Mouse (Mus musculus): ENCODE results near the gene Klhl40. TPM values are rescaled to one million over a fixed set of nuclear protein-coding genes. Genes with fewer than 3 reads are reported as not detected.

The Klhl40 gene
- polyA plus RNA-seq, 1 experiment from 2014 or later, result 1.5 TPM

GRCm38 (mm10) chr9:121772412-121772811, 5.0 kb upstream of the Klhl40 start:
- no peak overlapping the region for H3K9ac ChIP-seq (ENCODE audit: low read depth, low read length)

DNA sequence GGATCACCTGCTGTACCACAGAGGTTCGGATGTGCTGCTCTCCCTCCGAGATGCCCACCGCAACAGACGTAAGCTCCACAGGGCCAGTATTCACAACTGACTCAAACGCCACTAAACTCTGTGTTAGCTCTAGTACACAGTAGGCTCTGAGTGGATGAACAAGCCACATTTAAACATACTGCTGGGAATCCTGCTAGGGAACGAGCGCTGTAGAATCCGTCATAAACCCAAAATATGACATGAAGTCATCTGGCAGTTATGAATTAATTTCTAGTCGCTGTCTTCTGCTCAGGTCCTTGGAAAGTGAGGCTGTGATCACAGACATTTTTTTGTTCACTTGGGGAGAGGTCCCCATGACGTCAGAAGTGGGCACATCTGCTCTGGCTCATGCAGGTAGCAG, 1.5 kb upstream of the Klhl40 start:
- no peak for ATAC-seq (ENCODE audit: low read depth)
- Histone ChIP-seq H3K27ac (ENCODE audit: low read length) (no peak overlapping the region), H3K36me3 (ENCODE audit: control insufficient read depth, insufficient read depth) (no peaks in the 10 kb centered on the region), H3K4me1 (ENCODE audit: control insufficient read depth, low read depth, low read length) (no peaks in the 10 kb centered on the region), H3K9ac (ENCODE audit: low read depth, low read length) (no peak overlapping the region), H3K4me2 (ENCODE audit: low read depth, low read length) (no peak overlapping the region), H3K4me3 (ENCODE audit: low read depth, low read length) (no peak overlapping the region), H3K27me3 (ENCODE audit: control insufficient read depth, insufficient read depth, low read depth, low read length) (peaks cover 27% of the 10 kb centered on the region), H3K9me3 (replicated peaks; ENCODE audit: control insufficient read depth, low read length) (no peaks in the 10 kb centered on the region)
- 66% methylated on average over 10 of the region's 10 CpGs for WGBS (ENCODE audit: insufficient replicate concordance)

More at GRCm38 (mm10) chr9:121772412-121772811, 5.0 kb upstream of the Klhl40 start:
- 41% methylated on average over 5 of the region's 5 CpGs for WGBS (ENCODE audit: insufficient replicate concordance)
- H3K9me3 ChIP-seq (replicated peaks; ENCODE audit: control insufficient read depth, low read length), result no peaks in the 10 kb centered on the region
- no peak overlapping the region for H3K4me2 ChIP-seq (ENCODE audit: low read depth, low read length)
- peaks cover 8% of the 10 kb centered on the region for H3K27me3 ChIP-seq (ENCODE audit: control insufficient read depth, insufficient read depth, low read depth, low read length)
- no peak overlapping the region for H3K4me3 ChIP-seq (ENCODE audit: low read depth, low read length)
- no peak overlapping the region for H3K27ac ChIP-seq (ENCODE audit: low read length)
- H3K36me3 ChIP-seq (ENCODE audit: control insufficient read depth, insufficient read depth), result no peaks in the 10 kb centered on the region
- H3K4me1 ChIP-seq (ENCODE audit: control insufficient read depth, low read depth, low read length), result no peaks in the 10 kb centered on the region
- no peak for ATAC-seq (ENCODE audit: low read depth)

DNA sequence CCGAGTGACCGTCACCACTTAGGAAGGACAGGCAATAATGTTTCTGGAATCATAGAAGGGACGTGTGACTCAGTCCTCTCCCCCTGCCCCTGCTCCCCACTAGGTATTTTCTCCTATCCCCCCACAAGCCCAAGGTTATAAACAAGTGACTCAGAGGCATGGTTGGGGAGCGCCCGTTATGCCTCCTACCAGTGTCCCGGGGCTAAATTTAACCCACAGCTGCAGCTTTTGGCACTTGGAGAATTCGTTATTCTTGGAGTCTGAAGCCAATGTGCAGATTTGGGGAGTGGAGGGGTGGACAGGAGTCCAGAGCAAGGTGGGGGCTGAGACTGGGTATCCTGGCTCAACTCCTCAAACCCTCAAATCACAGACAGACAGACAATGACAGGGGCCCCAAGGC, 896 bp upstream of the Klhl40 start:
- no peak for ATAC-seq (ENCODE audit: low read depth)
- H3K4me2 ChIP-seq (ENCODE audit: low read depth, low read length), result no peak overlapping the region
- H3K36me3 ChIP-seq (ENCODE audit: control insufficient read depth, insufficient read depth), result no peaks in the 10 kb centered on the region
- H3K9ac ChIP-seq (ENCODE audit: low read depth, low read length), result no peak overlapping the region
- H3K9me3 ChIP-seq (replicated peaks; ENCODE audit: control insufficient read depth, low read length), result no peaks in the 10 kb centered on the region
- no peak overlapping the region for H3K27ac ChIP-seq (ENCODE audit: low read length)
- WGBS (ENCODE audit: insufficient replicate concordance), result 61% methylated on average over 7 of the region's 7 CpGs
- no peaks in the 10 kb centered on the region for H3K4me1 ChIP-seq (ENCODE audit: control insufficient read depth, low read depth, low read length)
- no peak overlapping the region for H3K4me3 ChIP-seq (ENCODE audit: low read depth, low read length)
- peaks cover 27% of the 10 kb centered on the region for H3K27me3 ChIP-seq (ENCODE audit: control insufficient read depth, insufficient read depth, low read depth, low read length)

DNA sequence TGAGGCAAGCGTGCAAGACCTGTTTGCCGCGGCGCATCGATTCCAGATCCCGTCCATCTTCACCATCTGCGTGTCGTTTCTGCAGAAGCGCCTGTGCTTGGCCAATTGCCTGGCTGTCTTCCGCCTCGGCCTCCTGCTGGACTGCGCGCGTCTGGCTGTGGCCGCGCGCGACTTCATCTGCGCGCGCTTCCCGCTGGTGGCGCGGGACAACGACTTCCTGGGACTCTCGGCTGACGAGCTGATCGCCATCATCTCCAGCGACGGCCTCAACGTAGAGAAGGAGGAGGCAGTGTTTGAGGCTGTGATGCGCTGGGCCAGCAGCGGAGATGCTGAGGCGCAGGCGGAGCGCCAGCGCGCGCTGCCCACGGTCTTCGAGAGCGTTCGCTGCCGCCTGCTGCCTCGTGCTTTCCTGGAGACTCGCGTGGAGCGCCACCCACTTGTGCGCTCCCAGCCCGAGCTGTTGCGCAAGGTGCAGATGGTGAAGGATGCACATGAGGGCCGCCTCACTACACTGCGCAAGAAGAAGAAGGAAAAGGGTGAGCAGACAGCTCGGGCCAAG, 738 bp downstream of the Klhl40 start:
- 11% methylated on average over 54 of the region's 54 CpGs for WGBS (ENCODE audit: insufficient replicate concordance)
- Histone ChIP-seq H3K9ac (ENCODE audit: low read depth, low read length) (no peak overlapping the region), H3K27me3 (ENCODE audit: control insufficient read depth, insufficient read depth, low read depth, low read length) (peaks cover 27% of the 10 kb centered on the region), H3K4me1 (ENCODE audit: control insufficient read depth, low read depth, low read length) (no peaks in the 10 kb centered on the region), H3K27ac (ENCODE audit: low read length) (no peak overlapping the region), H3K4me3 (ENCODE audit: low read depth, low read length) (no peak overlapping the region), H3K4me2 (ENCODE audit: low read depth, low read length) (no peak overlapping the region), H3K9me3 (replicated peaks; ENCODE audit: control insufficient read depth, low read length) (no peaks in the 10 kb centered on the region), H3K36me3 (ENCODE audit: control insufficient read depth, insufficient read depth) (no peaks in the 10 kb centered on the region)
- no peak for ATAC-seq (ENCODE audit: low read depth)

DNA sequence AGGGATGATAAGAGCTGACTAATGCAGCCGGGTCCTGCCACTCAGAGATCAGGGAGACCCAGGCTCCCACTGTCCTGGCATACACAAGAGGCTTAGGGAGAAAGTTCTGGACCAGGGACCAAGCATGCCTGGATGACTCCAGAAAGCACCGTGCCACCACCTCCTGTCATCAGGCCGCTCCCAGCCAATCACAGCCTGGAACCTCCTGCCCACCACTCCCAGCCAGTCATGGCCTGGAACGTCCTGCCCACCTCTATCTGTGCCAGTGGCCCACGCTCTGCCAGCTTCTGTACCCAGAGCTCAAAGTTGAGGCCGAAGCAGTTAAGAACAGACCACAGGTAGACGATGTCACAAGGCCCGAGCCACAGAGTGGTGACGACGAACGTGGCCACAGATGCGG, 7.4 kb downstream of the Klhl40 start:
- Histone ChIP-seq H3K36me3 (ENCODE audit: control insufficient read depth, insufficient read depth) (no peaks in the 10 kb centered on the region), H3K4me1 (ENCODE audit: control insufficient read depth, low read depth, low read length) (no peaks in the 10 kb centered on the region), H3K9ac (ENCODE audit: low read depth, low read length) (no peak overlapping the region), H3K4me2 (ENCODE audit: low read depth, low read length) (no peak overlapping the region), H3K27me3 (ENCODE audit: control insufficient read depth, insufficient read depth, low read depth, low read length) (no peaks in the 10 kb centered on the region), H3K4me3 (ENCODE audit: low read depth, low read length) (no peak overlapping the region), H3K27ac (ENCODE audit: low read length) (no peak overlapping the region), H3K9me3 (replicated peaks; ENCODE audit: control insufficient read depth, low read length) (no peaks in the 10 kb centered on the region)
- ATAC-seq (ENCODE audit: low read depth), result no peak
- WGBS (ENCODE audit: insufficient replicate concordance), result 68% methylated on average over 12 of the region's 12 CpGs

GRCm38 (mm10) chr9:121785261-121785660, 7.9 kb downstream of the Klhl40 start:
- no peak overlapping the region for H3K27ac ChIP-seq (ENCODE audit: low read length)
- no peaks in the 10 kb centered on the region for H3K4me1 ChIP-seq (ENCODE audit: control insufficient read depth, low read depth, low read length)
- H3K36me3 ChIP-seq (ENCODE audit: control insufficient read depth, insufficient read depth), result no peaks in the 10 kb centered on the region
- no peak overlapping the region for H3K4me2 ChIP-seq (ENCODE audit: low read depth, low read length)
- H3K4me3 ChIP-seq (ENCODE audit: low read depth, low read length), result no peak overlapping the region
- H3K9me3 ChIP-seq (replicated peaks; ENCODE audit: control insufficient read depth, low read length), result no peaks in the 10 kb centered on the region
- H3K27me3 ChIP-seq (ENCODE audit: control insufficient read depth, insufficient read depth, low read depth, low read length), result no peaks in the 10 kb centered on the region
- no peak for ATAC-seq (ENCODE audit: low read depth)
- WGBS (ENCODE audit: insufficient replicate concordance), result 63% methylated on average over 8 of the region's 8 CpGs
- H3K9ac ChIP-seq (ENCODE audit: low read depth, low read length), result no peak overlapping the region

- no peaks in the 10 kb centered on the region for H3K9me3 ChIP-seq (replicated peaks; ENCODE audit: control insufficient read depth, low read length)
- H3K4me2 ChIP-seq (ENCODE audit: low read depth, low read length), result no peak overlapping the region
- no peak overlapping the region for H3K27ac ChIP-seq (ENCODE audit: low read length)
- no peak overlapping the region for H3K4me3 ChIP-seq (ENCODE audit: low read depth, low read length)
- no peak overlapping the region for H3K9ac ChIP-seq (ENCODE audit: low read depth, low read length)
- WGBS (ENCODE audit: insufficient replicate concordance), result 49% methylated on average over 2 of the region's 2 CpGs
- H3K27me3 ChIP-seq (ENCODE audit: control insufficient read depth, insufficient read depth, low read depth, low read length), result no peaks in the 10 kb centered on the region
- H3K4me1 ChIP-seq (ENCODE audit: control insufficient read depth, low read depth, low read length), result no peaks in the 10 kb centered on the region
- H3K36me3 ChIP-seq (ENCODE audit: control insufficient read depth, insufficient read depth), result no peaks in the 10 kb centered on the region
- no peak for ATAC-seq (ENCODE audit: low read depth)
Measured at GRCm38 (mm10) chr9:121786359-121786758, 9.0 kb downstream of the Klhl40 start.

GRCm38 (mm10) chr9:121791206-121791605, 13.8 kb downstream of the Klhl40 start:
- no peaks in the 10 kb centered on the region for H3K36me3 ChIP-seq (ENCODE audit: control insufficient read depth, insufficient read depth)
- 10% methylated on average over 5 of the region's 5 CpGs for WGBS (ENCODE audit: insufficient replicate concordance)
- H3K4me2 ChIP-seq (ENCODE audit: low read depth, low read length), result no peak overlapping the region
- H3K27ac ChIP-seq (ENCODE audit: low read length), result no peak overlapping the region
- no peaks in the 10 kb centered on the region for H3K27me3 ChIP-seq (ENCODE audit: control insufficient read depth, insufficient read depth, low read depth, low read length)
- no peaks in the 10 kb centered on the region for H3K4me1 ChIP-seq (ENCODE audit: control insufficient read depth, low read depth, low read length)
- H3K9ac ChIP-seq (ENCODE audit: low read depth, low read length), result no peak overlapping the region
- no peaks in the 10 kb centered on the region for H3K9me3 ChIP-seq (replicated peaks; ENCODE audit: control insufficient read depth, low read length)
- H3K4me3 ChIP-seq (ENCODE audit: low read depth, low read length), result no peak overlapping the region
- 0 out of 2 replicates have a peak, but pooled peaks have one; percentile 15 for ATAC-seq (ENCODE audit: low read depth)

DNA sequence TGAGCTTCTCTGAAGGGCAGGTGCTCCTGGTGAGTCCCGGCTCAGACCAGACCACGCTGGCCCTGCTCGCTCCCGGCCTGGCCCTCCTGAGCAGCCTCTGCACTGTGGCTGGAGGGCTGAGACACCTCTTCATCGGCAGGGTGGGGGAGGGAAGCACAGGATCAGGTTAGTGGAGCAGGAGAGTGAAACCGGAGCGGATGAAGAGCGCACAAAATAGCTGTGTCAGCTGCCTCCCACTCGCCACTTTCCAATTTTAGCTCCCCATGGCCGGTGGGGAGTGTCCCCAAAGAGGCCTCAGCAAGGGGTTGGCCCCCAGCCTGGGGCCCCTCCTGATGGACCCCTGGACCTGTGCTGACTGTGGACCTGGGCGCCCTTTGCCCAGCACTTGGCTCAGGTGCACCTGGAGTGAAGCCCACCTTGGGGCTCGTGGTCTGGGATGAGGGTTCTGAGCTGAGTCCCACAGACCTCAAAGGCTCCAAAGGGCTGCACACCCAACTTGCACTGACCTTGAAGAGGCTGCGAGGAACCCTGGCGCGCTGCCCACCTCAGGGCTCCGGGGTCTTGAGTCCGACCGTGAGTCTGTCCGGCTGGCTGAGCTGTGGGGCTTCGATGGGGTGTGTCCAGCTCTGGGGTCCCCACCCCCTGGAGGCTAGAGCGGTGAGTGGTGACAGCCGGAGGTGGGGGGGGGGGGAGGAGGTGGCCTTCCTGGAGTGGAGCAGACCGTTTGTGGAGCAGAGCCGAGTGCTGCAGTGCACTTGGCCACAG, 14.5 kb downstream of the Klhl40 start, which contains the start of gene Hhatl:
Gene Hhatl (minus strand): TSS at position 751 of the 765 bp plus-strand sequence.
- Histone ChIP-seq H3K4me3 (ENCODE audit: low read depth, low read length) (no peak within 1 kb of the TSS), H3K4me1 (ENCODE audit: control insufficient read depth, low read depth, low read length) (no peaks in the 10 kb centered on the region), H3K27me3 (ENCODE audit: control insufficient read depth, insufficient read depth, low read depth, low read length) (no peaks in the 10 kb centered on the region), H3K9me3 (replicated peaks; ENCODE audit: control insufficient read depth, low read length) (no peaks in the 10 kb centered on the region), H3K4me2 (ENCODE audit: low read depth, low read length) (no peak within 1 kb of the TSS), H3K36me3 (ENCODE audit: control insufficient read depth, insufficient read depth) (no peaks in the 10 kb centered on the region), H3K27ac (ENCODE audit: low read length) (no peak within 1 kb of the TSS), H3K9ac (ENCODE audit: low read depth, low read length) (no peak within 1 kb of the TSS)
- WGBS (ENCODE audit: insufficient replicate concordance), result 44% methylated on average over 24 of the region's 24 CpGs
- no peak for ATAC-seq (ENCODE audit: low read depth)

Data from liver, embryonic 16.5 days (tissue).